ENCODE assay signal across 8 mouse cellular contexts in the genomic region with DNA sequence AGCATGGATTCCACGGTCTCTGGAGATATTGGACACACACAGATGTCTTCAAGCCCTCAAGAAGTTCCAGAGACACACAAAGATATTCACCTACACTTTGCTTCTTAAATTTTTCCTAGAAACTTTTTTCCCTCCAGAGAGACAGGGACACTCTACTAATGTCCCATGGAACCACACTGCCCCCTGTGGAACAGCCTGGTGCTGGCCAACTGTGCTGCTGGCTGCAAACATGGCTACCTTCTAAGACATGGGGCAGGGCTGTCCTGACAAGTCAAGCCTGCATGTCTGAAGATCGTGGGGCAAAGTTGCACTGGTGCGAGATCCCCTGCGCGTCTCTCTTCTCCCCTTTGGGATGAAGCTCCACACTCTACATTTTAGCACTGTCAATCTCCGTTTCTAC.
DNase-seq lines count a peak whose midpoint lies in the region; ATAC-seq and TF ChIP-seq lines count a peak whose summit lies in the region.

No protein-coding gene starts in this region.

- no peaks in the 10 kb centered on the region for H3K9me3 ChIP-seq in midbrain, embryonic 14.5 days (ENCODE audit: control insufficient read depth, low read length)
- no peaks in the 10 kb centered on the region for H3K9me3 ChIP-seq in midbrain, embryonic 16.5 days (replicated peaks; ENCODE audit: control insufficient read depth, low read length, poor library complexity, severe bottlenecking)
- no peaks in the 10 kb centered on the region for H3K9me3 ChIP-seq in kidney, embryonic 15.5 days (replicated peaks)
- no peaks in the 10 kb centered on the region for H3K9me3 ChIP-seq in limb, embryonic 14.5 days (ENCODE audit: control insufficient read depth, low read length)

- no peak overlapping the region for H3K4me2 ChIP-seq in midbrain, embryonic 14.5 days (ENCODE audit: low read length)
- H3K4me2 ChIP-seq in midbrain, embryonic 16.5 days (ENCODE audit: low read length), result no peak overlapping the region
- peak overlapping the region; percentile 46 for H3K4me2 ChIP-seq in kidney, embryonic 15.5 days
- no peak overlapping the region; the same call in 1 of the 2 replicates for H3K4me2 ChIP-seq in limb, embryonic 14.5 days (replicated peaks; ENCODE audit: low read depth, low read length, severe bottlenecking)

- TF ChIP-seq POLR2A in limb, embryonic 14.5 days (IDR thresholded peaks at IDR 0.05; ENCODE audit: borderline replicate concordance, extremely low read depth, insufficient read depth, insufficient read length), result no peak

- no peak overlapping the region for H3K27ac ChIP-seq in midbrain, embryonic 14.5 days (replicated peaks; ENCODE audit: low read depth, low read length)
- H3K27ac ChIP-seq in midbrain, embryonic 16.5 days (ENCODE audit: low read length), result no peak overlapping the region
- no peak overlapping the region for H3K27ac ChIP-seq in kidney, embryonic 15.5 days
- H3K27ac ChIP-seq in limb, embryonic 14.5 days (replicated peaks; ENCODE audit: low read depth, low read length), result no peak overlapping the region

- H3K4me1 ChIP-seq in midbrain, embryonic 14.5 days (ENCODE audit: control insufficient read depth, insufficient read depth, low read length), result no peaks in the 10 kb centered on the region
- no peaks in the 10 kb centered on the region for H3K4me1 ChIP-seq in midbrain, embryonic 16.5 days (ENCODE audit: control insufficient read depth, insufficient read depth, low read length)
- peaks cover 19% of the 10 kb centered on the region for H3K4me1 ChIP-seq in kidney, embryonic 15.5 days
- H3K4me1 ChIP-seq in limb, embryonic 14.5 days (ENCODE audit: control insufficient read depth, insufficient read depth, low read length), result peaks cover 16% of the 10 kb centered on the region

- no peak overlapping the region for H3K9ac ChIP-seq in midbrain, embryonic 14.5 days (replicated peaks; ENCODE audit: low read length)
- no peak overlapping the region for H3K9ac ChIP-seq in midbrain, embryonic 16.5 days (ENCODE audit: low read depth, low read length)
- H3K9ac ChIP-seq in kidney, embryonic 15.5 days, result no peak overlapping the region
- H3K9ac ChIP-seq in limb, embryonic 14.5 days (ENCODE audit: low read depth, low read length, severe bottlenecking), result no peak overlapping the region

- WGBS in midbrain, embryonic 14.5 days, result 76% methylated on average over 6 of the region's 6 CpGs
- WGBS in midbrain, embryonic 16.5 days, result 66% methylated on average over 6 of the region's 6 CpGs
- WGBS in kidney, embryonic 15.5 days, result 49% methylated on average over 6 of the region's 6 CpGs
- 49% methylated on average over 6 of the region's 6 CpGs for WGBS in limb, embryonic 14.5 days

- no peak for ATAC-seq in midbrain, embryonic 14.5 days (ENCODE audit: low FRiP score, low TSS enrichment)
- ATAC-seq in midbrain, embryonic 16.5 days, result no peak
- ATAC-seq in kidney, embryonic 15.5 days (replicated peaks; ENCODE audit: low FRiP score), result peak; percentile 76; the same call in 1 of the 2 replicates
- peak; percentile 70; the same call in 1 of the 2 replicates for ATAC-seq in limb, embryonic 14.5 days (ENCODE audit: low FRiP score, low read depth)

- no peak overlapping the region for H3K4me3 ChIP-seq in midbrain, embryonic 14.5 days (replicated peaks; ENCODE audit: low read depth, low read length)
- no peak overlapping the region for H3K4me3 ChIP-seq in midbrain, embryonic 16.5 days (ENCODE audit: low read depth, low read length)
- no peak overlapping the region for H3K4me3 ChIP-seq in kidney, embryonic 15.5 days (replicated peaks)
- no peak overlapping the region for H3K4me3 ChIP-seq in limb, embryonic 14.5 days (replicated peaks; ENCODE audit: low read length)

- no peaks in the 10 kb centered on the region for H3K36me3 ChIP-seq in midbrain, embryonic 14.5 days (ENCODE audit: control insufficient read depth, insufficient read depth, low read length)
- no peaks in the 10 kb centered on the region for H3K36me3 ChIP-seq in midbrain, embryonic 16.5 days (ENCODE audit: control insufficient read depth, insufficient read depth, low read length)
- no peaks in the 10 kb centered on the region for H3K36me3 ChIP-seq in kidney, embryonic 15.5 days
- no peaks in the 10 kb centered on the region for H3K36me3 ChIP-seq in limb, embryonic 14.5 days (ENCODE audit: control insufficient read depth, insufficient read depth, low read length)

- H3K27me3 ChIP-seq in midbrain, embryonic 14.5 days (ENCODE audit: control insufficient read depth, insufficient read depth, low read length), result no peaks in the 10 kb centered on the region
- no peaks in the 10 kb centered on the region for H3K27me3 ChIP-seq in midbrain, embryonic 16.5 days (ENCODE audit: control insufficient read depth, insufficient read depth, low read depth, low read length)
- H3K27me3 ChIP-seq in kidney, embryonic 15.5 days, result no peaks in the 10 kb centered on the region
- H3K27me3 ChIP-seq in limb, embryonic 14.5 days (ENCODE audit: control insufficient read depth, insufficient read depth, low read length), result no peaks in the 10 kb centered on the region

- peak; percentile 64 for DNase-seq in midbrain, embryonic 14.5 days
- peak; percentile 48 to 68 for DNase-seq in cerebellum, postnatal 4 days (ENCODE audit: low spot score in 2 of 2)
- peak; percentile 95 for DNase-seq in heart, adult 11 months
- DNase-seq in limb, embryonic 14.5 days (ENCODE audit: low spot score), result peak; percentile 87
- DNase-seq in retina, postnatal 1 day, result peak; percentile 69
- peak; percentile 80 to 89 for DNase-seq in urinary bladder, postnatal 4 days (ENCODE audit: low spot score in 2 of 2)

Comparison
In these comparisons a context has a peak if more than half of its experiments do, and no peak if none do; other contexts are left out.
1. ATAC-seq: peak in kidney, embryonic 15.5 days (single experiment) and limb, embryonic 14.5 days (single experiment); none in midbrain, embryonic 14.5 days (single experiment) and midbrain, embryonic 16.5 days (single experiment).
2. Peak in every context shown above with its lines, with median percentiles within 50 percentile points of each other: DNase-seq.